Mouse (Mus musculus) left cerebral cortex, adult 9 months (tissue): Measurements from ENCODE around the gene Prkci.

ENCODE experiments used
- DNase-seq, 2 experiments: peaks; one replicate each; pipeline ENCODE4 v3.0.0; 2022; ENCODE audit warnings: low spot score in 2 of 2

The Prkci gene

GRCm38 (mm10) chr3:30995283-30995898 lies at the start of gene Prkci:
Gene Prkci, plus strand, starts transcription at chr3:30995747.
- DNase-seq = peak; percentile 80 to 94

- peak; percentile 35 for DNase-seq
These were observed 43.9 kb upstream of the Prkci start for GRCm38 (mm10) chr3:30951652-30952051.

- no peak for DNase-seq
These were observed 43.1 kb upstream of the Prkci start for GRCm38 (mm10) chr3:30952273-30953070.

- DNase-seq = no peak
These were observed 39.2 kb upstream of the Prkci start for GRCm38 (mm10) chr3:30956327-30956726.

GRCm38 (mm10) chr3:30958709-30959108 lies 36.8 kb upstream of the Prkci start:
- DNase-seq = no peak

GRCm38 (mm10) chr3:30959868-30960831 lies 35.4 kb upstream of the Prkci start:
- no peak for DNase-seq

- no peak for DNase-seq
These were observed 32.4 kb upstream of the Prkci start for GRCm38 (mm10) chr3:30963100-30963499.

- DNase-seq = no peak
These were observed 31.3 kb upstream of the Prkci start for GRCm38 (mm10) chr3:30964216-30964615.

GRCm38 (mm10) chr3:30965644-30966043 lies 29.9 kb upstream of the Prkci start:
- DNase-seq = no peak

- DNase-seq = peak in 1 of 2 experiments; percentile 38
These were observed 26.9 kb upstream of the Prkci start for GRCm38 (mm10) chr3:30968531-30969092.

- DNase-seq = peak; percentile 75 to 89
These were observed 26.4 kb upstream of the Prkci start, which contains the start of gene Phc3 for GRCm38 (mm10) chr3:30969104-30969581. Gene Phc3, minus strand, starts transcription at chr3:30969415.

GRCm38 (mm10) chr3:30975102-30975754 lies 20.3 kb upstream of the Prkci start:
- DNase-seq = peak in 1 of 2 experiments; percentile 54

- DNase-seq = no peak
These were observed 18.4 kb upstream of the Prkci start for GRCm38 (mm10) chr3:30976991-30977603.

- DNase-seq = no peak
These were observed 13.7 kb upstream of the Prkci start for GRCm38 (mm10) chr3:30981616-30982380.

GRCm38 (mm10) chr3:30982924-30983536 lies 12.5 kb upstream of the Prkci start:
- no peak for DNase-seq

- DNase-seq = no peak
These were observed 7.9 kb upstream of the Prkci start for GRCm38 (mm10) chr3:30987396-30988318.

- DNase-seq = no peak
These were observed 3.4 kb upstream of the Prkci start for GRCm38 (mm10) chr3:30992161-30992560.

- DNase-seq = no peak
These were observed 2.4 kb upstream of the Prkci start for GRCm38 (mm10) chr3:30993066-30993573.
